Mouse (Mus musculus): ENCODE results near the gene Mtfr1l. TPM values are rescaled to one million over a fixed set of nuclear protein-coding genes. Genes with fewer than 3 reads are reported as not detected.
"Not testable (repeated sequence)": the region's sequence is repeated elsewhere in the genome, so short reads cannot be mapped to it uniquely, and the experiment has no call there.

The Mtfr1l gene
- polyA plus RNA-seq, 1 experiment from 2014 or later: 179 TPM

DNA sequence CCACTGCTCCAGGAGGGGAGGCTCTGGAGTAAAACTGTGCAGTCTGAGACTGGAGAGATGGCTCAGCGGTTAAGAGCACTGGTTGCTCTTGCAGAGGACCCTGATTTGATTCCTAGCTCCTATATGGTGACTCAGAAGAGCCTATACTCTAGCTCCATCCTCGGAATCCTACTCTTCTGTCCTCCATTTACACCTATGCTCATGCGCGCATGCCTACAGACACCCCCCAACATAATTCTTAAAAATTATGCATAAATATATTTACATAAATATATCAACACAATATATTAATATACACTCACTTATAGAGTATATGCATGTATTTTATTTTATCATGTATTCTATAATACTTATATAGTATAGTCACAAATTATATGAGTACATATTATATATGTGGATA, 24.8 kb downstream of the Mtfr1l start:
- H3K4me2 ChIP-seq: peak overlapping the region; percentile 96
- H3K36me3 ChIP-seq: peaks cover 12% of the 10 kb centered on the region
- H3K4me1 ChIP-seq (replicated peaks): peaks cover 9% of the 10 kb centered on the region
- H3K9ac ChIP-seq: no peak overlapping the region
- H3K9me3 ChIP-seq: no peaks in the 10 kb centered on the region
- peak overlapping the region; percentile 47 for H3K4me3 ChIP-seq
- WGBS: 77% methylated on average over 4 of the region's 4 CpGs
- ATAC-seq (ENCODE audit: low FRiP score, low read depth): no peak; the same call in 1 of the 2 replicates
- H3K27ac ChIP-seq (replicated peaks): no peak overlapping the region
- H3K27me3 ChIP-seq: no peaks in the 10 kb centered on the region

GRCm38 (mm10) chr4:134506713-134507112, 28.5 kb downstream of the Mtfr1l start:
- 90% methylated on average over 19 of the region's 19 CpGs for WGBS
- Histone ChIP-seq H3K4me1 (replicated peaks) (peaks cover 9% of the 10 kb centered on the region), H3K27me3 (no peaks in the 10 kb centered on the region), H3K9ac (no peak overlapping the region), H3K4me2 (no peak overlapping the region), H3K9me3 (no peaks in the 10 kb centered on the region), H3K36me3 (peaks cover 12% of the 10 kb centered on the region), H3K4me3 (no peak overlapping the region), H3K27ac (replicated peaks) (no peak overlapping the region)
- no peak for ATAC-seq (ENCODE audit: low FRiP score, low read depth)

- Histone ChIP-seq H3K9me3 (no peaks in the 10 kb centered on the region), H3K36me3 (peaks cover 12% of the 10 kb centered on the region), H3K27me3 (no peaks in the 10 kb centered on the region), H3K4me2 (no peak overlapping the region), H3K4me3 (no peak overlapping the region), H3K4me1 (replicated peaks) (peaks cover 4% of the 10 kb centered on the region), H3K27ac (replicated peaks) (no peak overlapping the region), H3K9ac (no peak overlapping the region)
- WGBS: 80% methylated on average over 3 of the region's 4 CpGs
- ATAC-seq (ENCODE audit: low FRiP score, low read depth): no peak
These were observed 29.1 kb downstream of the Mtfr1l start for GRCm38 (mm10) chr4:134505966-134506594.

DNA sequence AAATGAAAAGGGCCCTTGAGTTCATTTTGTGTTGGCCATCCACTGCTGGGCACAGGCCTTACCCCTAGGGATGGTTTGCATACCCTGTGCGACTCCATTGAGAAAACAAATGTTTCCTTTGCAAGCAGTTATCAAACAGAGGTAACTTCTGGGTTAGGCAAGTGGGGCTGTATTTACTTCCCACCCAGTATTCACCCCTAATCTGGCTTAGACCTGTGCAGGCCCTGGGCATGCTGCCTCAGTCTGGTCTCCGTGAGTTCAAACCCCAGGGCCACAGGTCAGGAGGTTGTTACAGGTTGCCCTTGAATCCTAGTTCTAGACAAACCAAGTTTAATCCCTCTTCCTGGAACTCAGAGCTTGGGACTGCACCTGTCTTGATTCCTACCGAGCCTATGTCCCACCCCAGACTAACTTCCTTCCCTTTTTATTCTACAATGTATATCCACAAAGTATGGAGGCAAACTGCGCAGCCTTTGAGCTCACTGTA, 29.8 kb downstream of the Mtfr1l start:
- no peak overlapping the region for H3K4me2 ChIP-seq
- no peak overlapping the region for H3K9ac ChIP-seq
- 91% methylated on average over 4 of the region's 4 CpGs for WGBS
- H3K4me3 ChIP-seq: no peak overlapping the region
- no peak overlapping the region for H3K27ac ChIP-seq (replicated peaks)
- no peaks in the 10 kb centered on the region for H3K9me3 ChIP-seq
- peaks cover 12% of the 10 kb centered on the region for H3K36me3 ChIP-seq
- no peak for ATAC-seq (ENCODE audit: low FRiP score, low read depth)
- no peaks in the 10 kb centered on the region for H3K27me3 ChIP-seq
- H3K4me1 ChIP-seq (replicated peaks): no peaks in the 10 kb centered on the region

DNA sequence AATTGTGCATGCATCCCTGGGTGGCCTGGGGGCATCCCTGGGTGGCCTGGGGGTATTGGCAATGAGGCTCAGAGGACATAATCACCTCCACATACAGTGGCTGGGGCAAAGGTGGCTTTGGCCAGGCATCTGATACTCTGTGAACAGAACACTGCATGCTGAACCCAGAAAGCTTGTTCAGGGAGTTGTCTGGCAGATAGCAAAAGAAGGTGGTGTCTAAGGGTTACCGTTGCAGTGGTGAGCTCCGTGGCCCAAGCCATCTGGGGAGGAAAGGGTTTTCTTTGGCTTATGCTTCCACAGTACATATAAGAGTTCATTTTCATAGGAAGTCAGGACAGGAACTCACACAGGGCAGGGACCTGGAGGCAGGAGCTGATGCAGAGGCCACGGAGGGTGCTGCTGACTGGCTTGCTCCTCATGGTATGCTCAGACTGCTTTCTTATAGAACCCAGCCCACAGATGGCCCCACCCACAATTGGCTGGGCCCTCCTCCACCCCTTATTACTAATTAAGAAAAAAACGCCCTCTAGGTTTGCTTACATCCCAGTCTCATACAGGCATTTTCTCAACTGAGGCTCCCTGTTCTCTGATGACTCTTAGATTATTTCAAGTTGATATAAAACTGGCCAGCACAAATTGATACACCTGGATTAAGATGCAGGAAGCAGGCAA, 31.4 kb downstream of the Mtfr1l start:
- H3K4me2 ChIP-seq: no peak overlapping the region
- H3K27me3 ChIP-seq: no peaks in the 10 kb centered on the region
- no peaks in the 10 kb centered on the region for H3K9me3 ChIP-seq
- peaks cover 12% of the 10 kb centered on the region for H3K36me3 ChIP-seq
- H3K4me1 ChIP-seq (replicated peaks): no peaks in the 10 kb centered on the region
- no peak overlapping the region for H3K27ac ChIP-seq (replicated peaks)
- H3K9ac ChIP-seq: no peak overlapping the region
- ATAC-seq (ENCODE audit: low FRiP score, low read depth): no peak
- no peak overlapping the region for H3K4me3 ChIP-seq
- WGBS: 83% methylated on average over 4 of the region's 4 CpGs

GRCm38 (mm10) chr4:134501095-134501494, 34.1 kb downstream of the Mtfr1l start:
- WGBS: 94% methylated on average over 6 of the region's 6 CpGs
- ATAC-seq (ENCODE audit: low FRiP score, low read depth): no peak
- Histone ChIP-seq H3K36me3 (no peaks in the 10 kb centered on the region), H3K4me3 (no peak overlapping the region), H3K9me3 (no peaks in the 10 kb centered on the region), H3K4me2 (no peak overlapping the region), H3K27me3 (no peaks in the 10 kb centered on the region), H3K27ac (replicated peaks) (no peak overlapping the region), H3K4me1 (replicated peaks) (peaks cover 25% of the 10 kb centered on the region), H3K9ac (no peak overlapping the region)

DNA sequence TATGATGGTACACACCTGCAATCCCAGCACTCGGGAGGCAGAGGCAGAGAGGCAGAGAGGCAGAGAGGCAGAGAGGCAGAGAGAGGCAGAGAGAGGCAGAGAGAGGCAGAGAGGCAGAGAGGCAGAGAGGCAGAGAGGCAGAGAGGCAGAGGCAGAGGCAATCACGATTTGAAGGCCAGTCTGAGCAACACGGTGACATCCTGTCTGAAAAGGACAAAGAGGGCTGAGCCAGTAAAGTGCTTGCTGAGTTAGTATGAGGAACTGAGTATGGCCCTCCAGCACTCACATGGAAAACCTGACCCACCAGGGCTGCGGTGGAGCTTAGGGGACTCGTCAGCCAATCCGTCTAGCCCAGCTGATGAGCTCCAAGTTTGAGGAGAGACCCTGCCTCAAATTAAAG, 36.2 kb downstream of the Mtfr1l start:
- H3K4me2 ChIP-seq; H3K9me3 ChIP-seq; ATAC-seq (ENCODE audit: low FRiP score, low read depth); H3K27me3 ChIP-seq; H3K36me3 ChIP-seq; H3K4me3 ChIP-seq; H3K9ac ChIP-seq: not testable (repeated sequence)
- 91% methylated on average over 6 of the region's 6 CpGs for WGBS
- Histone ChIP-seq H3K27ac (replicated peaks) (peak overlapping the region; percentile 68), H3K4me1 (replicated peaks) (peaks cover 34% of the 10 kb centered on the region)

DNA sequence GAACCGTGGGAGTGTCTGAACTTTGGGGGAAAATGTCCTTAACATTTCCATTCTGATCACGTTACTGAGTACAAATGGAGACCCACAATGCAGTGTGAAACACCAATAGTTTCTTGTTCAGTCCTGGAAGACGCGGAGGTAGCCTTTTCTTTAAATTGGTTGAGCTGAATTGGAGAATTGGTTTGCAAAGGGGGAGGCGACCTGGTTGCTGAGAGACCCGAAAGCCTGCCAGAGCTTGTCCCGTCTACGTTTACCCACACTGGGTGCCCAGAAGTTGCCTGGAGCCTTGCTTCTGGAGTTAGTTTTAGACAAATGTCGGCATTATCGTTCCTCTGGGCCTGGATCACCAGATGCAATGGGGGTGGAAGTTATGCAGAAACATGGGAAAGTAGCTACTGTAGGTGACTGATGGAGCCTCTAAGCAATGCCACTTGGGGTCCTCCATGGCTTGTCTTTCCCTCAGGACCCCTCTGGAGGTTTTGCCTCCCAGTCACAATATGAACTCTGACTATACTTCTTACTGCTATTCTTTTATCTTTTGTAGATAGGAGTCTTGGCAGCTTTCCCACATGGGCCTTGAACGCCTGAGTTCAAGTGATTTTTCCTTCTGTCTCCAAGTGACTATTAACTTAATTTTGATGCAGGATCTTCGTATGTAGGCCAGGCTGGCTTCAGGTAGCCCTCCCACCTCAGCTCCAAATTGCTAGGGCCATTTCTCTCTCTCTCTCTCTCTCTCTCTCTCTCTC, 37.0 kb downstream of the Mtfr1l start:
- Histone ChIP-seq H3K4me1 (replicated peaks) (peaks cover 34% of the 10 kb centered on the region), H3K4me3 (peak overlapping the region; percentile 60), H3K36me3 (no peaks in the 10 kb centered on the region), H3K9ac (0 out of 2 replicates have a peak overlapping the region, but pooled peaks have one; percentile 73), H3K27me3 (no peaks in the 10 kb centered on the region), H3K27ac (replicated peaks) (peak overlapping the region; percentile 68), H3K4me2 (peak overlapping the region; percentile 90), H3K9me3 (no peaks in the 10 kb centered on the region)
- peak; percentile 36; the same call in 1 of the 2 replicates for ATAC-seq (ENCODE audit: low FRiP score, low read depth)
- 65% methylated on average over 12 of the region's 12 CpGs for WGBS

GRCm38 (mm10) chr4:134497223-134497622, 38.0 kb downstream of the Mtfr1l start:
- H3K9ac ChIP-seq: peak overlapping the region; percentile 73
- H3K36me3 ChIP-seq: no peaks in the 10 kb centered on the region
- peak; percentile 49; the same call in 1 of the 2 replicates for ATAC-seq (ENCODE audit: low FRiP score, low read depth)
- peak overlapping the region; percentile 90 for H3K4me2 ChIP-seq
- peaks cover 34% of the 10 kb centered on the region for H3K4me1 ChIP-seq (replicated peaks)
- WGBS: 10% methylated on average over 6 of the region's 6 CpGs
- H3K4me3 ChIP-seq: peak overlapping the region; percentile 60
- peak overlapping the region; percentile 68 for H3K27ac ChIP-seq (replicated peaks)
- H3K9me3 ChIP-seq: no peaks in the 10 kb centered on the region
- H3K27me3 ChIP-seq: no peaks in the 10 kb centered on the region

DNA sequence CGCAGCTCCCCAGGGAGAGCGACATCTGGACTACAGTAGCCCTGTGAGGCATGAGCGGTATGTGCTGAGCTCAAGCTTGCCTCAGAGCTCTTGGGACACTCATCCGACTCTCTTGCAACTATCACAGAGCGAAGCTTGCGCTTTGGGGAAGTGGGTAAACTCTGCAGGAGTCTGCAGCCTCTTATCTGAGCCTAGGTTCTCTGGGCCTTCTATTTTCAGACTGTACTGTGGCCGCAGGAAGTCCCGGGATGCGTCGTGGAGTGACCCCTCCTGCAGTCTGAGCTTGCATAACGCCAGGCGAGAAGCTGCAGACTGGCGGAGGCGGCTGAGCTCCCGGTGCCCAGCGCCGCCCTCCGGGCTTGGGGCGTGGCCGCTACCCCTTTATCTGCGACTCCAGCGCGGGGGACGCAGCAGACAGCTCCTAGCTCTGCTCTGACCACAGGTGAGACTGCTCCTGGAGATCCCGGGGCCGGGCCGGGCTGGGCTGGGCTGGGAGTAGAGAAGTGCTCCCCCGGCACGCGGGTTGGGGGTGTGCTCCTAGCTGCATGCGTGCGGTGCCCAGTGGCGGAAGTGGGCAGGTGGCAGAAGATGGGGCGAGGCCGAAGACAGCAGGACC, 38.5 kb downstream of the Mtfr1l start, which contains the start of gene Paqr7:
Gene Paqr7, plus strand, starts transcription at position 103 of the 616 bp plus-strand sequence.
- WGBS: 4% methylated on average over 35 of the region's 35 CpGs
- peaks cover 34% of the 10 kb centered on the region for H3K4me1 ChIP-seq (replicated peaks)
- H3K4me3 ChIP-seq: peak within 1 kb of the TSS; percentile 60
- peak within 1 kb of the TSS; percentile 90 for H3K4me2 ChIP-seq
- peak; percentile 77 for ATAC-seq (ENCODE audit: low FRiP score, low read depth)
- H3K9me3 ChIP-seq: no peaks in the 10 kb centered on the region
- no peaks in the 10 kb centered on the region for H3K27me3 ChIP-seq
- H3K36me3 ChIP-seq: no peaks in the 10 kb centered on the region
- H3K9ac ChIP-seq: peak within 1 kb of the TSS; percentile 73
- H3K27ac ChIP-seq (replicated peaks): peak within 1 kb of the TSS; percentile 68

DNA sequence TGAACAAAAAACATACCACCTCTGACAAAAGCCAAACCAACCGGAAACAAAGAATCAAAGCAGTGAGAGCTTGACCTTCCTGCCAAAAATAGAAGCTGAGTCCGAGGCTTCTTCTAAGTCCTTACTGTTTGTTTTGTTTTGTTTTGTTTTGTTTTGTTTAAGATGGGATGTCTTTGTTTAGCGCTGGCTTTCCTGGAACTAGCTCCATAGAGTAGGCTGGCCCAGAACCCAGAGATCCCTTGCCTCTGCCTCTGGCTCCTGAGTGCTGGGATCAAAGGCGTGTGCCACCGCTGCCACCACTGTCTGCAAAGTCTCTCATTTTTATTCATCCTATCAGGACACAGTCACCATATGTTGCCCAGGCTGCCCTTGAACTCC, 39.7 kb downstream of the Mtfr1l start:
- H3K4me1 ChIP-seq (replicated peaks): peaks cover 34% of the 10 kb centered on the region
- H3K27me3 ChIP-seq: no peaks in the 10 kb centered on the region
- WGBS: 62% methylated on average over 5 of the region's 5 CpGs
- H3K9ac ChIP-seq: no peak overlapping the region
- H3K4me2 ChIP-seq: no peak overlapping the region
- H3K4me3 ChIP-seq: no peak overlapping the region
- H3K9me3 ChIP-seq: no peaks in the 10 kb centered on the region
- no peaks in the 10 kb centered on the region for H3K36me3 ChIP-seq
- 0 out of 2 replicates have a peak overlapping the region, but pooled peaks have one; percentile 1 for H3K27ac ChIP-seq (replicated peaks)
- ATAC-seq (ENCODE audit: low FRiP score, low read depth): no peak

All from hindbrain, embryonic 15.5 days (tissue).